Mouse (Mus musculus) neutrophil, adult 5-6 weeks (primary cell): ENCODE results near the gene Cyb5r4. TPM values are rescaled to one million over a fixed set of nuclear protein-coding genes. Genes with fewer than 3 reads are reported as not detected.
A peak's percentile ranks its signal among the peaks of the same experiment; 100 is the strongest.
"Not testable (repeated sequence)": the region's sequence is repeated elsewhere in the genome, so short reads cannot be mapped to it uniquely, and the experiment has no call there.

Experiments used
- ATAC-seq: fragments of 151-379, 151-347 bp; 2 replicates; pipeline ENCODE4 v1.8.0; 2017; ENCODE audit warnings: mild to moderate bottlenecking, moderate TSS enrichment; ENCODE audit not compliant: insufficient number of reproducible peaks, poor library complexity, low FRiP score, severe bottlenecking; ENCODE audit errors: extremely low read depth
- total RNA-seq: library from RNA; stranded (forward); fragments of 200-1000 nt; gene quantifications from 2 replicates; pipeline ENCODE4 v1.2.3, GENCODE M21; 2017

The Cyb5r4 gene
- 140 and 151 TPM in 2 replicates for total RNA-seq

DNA sequence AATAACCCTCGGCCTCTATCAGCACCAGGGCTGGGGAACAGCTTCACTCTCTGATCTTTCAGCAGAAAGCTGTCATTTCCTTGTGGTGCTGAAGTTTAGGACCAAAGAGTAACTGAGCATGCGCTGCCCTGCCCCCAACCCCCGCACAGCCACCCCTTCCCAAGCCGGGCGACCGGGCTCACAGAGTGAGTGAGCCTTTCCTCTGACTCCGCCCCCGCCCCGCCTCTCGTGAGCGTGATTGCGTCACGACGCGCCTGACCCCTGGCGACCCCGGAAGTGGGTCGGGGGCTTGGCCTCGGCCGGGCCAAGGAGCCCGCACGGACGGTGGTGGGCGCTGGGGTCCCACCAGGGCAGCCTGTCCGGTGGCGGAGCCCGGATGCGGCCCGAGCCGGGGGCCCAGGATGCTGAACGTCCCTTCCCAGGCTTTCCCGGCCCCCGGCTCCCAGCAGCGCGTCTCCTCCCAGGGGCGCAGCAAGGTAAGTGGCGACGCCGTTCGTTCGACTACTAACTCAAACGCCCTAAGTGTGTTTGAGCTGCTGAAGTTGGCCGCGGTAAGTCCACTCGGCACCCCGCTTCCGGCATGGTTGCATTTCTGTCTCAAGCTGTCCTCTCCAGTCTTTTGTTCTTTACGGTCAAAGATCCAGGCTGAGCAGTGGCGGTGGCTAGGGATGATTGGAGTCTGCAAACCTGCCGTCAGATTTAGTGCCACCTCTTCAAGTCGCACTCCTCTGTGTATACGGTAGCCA lies at the start of gene Cyb5r4:
Cyb5r4 (plus strand) TSS at position 237 of the 746 bp plus-strand sequence.
- ATAC-seq, result peak; percentile 93

DNA sequence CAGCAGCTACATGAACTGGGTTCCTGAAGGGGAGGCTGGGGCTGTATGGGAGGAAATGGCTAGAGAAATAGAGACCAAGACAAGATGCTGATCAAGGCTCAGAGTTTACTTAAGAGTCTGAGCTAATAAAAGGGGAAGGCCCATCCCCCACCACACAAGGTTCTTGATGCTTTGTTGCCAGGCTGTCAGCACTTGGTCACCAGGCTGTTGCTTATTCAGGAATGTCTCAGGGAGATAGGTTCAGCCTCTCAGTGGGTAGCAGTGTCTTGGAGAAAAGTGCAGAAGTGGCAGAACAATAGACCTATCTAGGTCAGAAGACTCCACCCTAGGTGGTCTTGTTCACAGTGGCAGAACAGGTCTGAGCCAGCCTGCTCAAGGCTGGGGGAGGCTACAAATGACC lies 49.3 kb upstream of the Cyb5r4 start:
- not testable (repeated sequence) for ATAC-seq

DNA sequence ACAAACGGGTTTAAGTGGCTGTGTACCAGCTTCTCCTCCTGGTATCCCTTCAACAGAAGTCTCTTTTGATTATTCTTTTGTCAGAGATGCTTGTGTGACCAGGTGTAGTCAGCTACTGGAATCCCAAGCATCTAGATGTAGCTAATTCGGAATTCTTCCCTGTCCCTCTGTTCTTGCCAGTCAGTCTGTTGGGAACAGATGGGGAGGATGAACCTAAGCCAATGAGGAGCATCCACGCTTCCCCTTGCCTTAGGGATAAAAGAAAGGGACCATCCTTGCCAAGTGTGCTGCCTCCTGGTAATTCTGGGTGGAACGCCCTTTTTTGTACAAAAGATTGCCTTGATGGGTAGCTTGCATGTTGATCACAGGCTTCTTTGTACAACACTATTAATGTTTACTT lies 48.3 kb upstream of the Cyb5r4 start:
- no peak for ATAC-seq

- ATAC-seq, result no peak
Measured at GRCm38 (mm10) chr9:86976896-86977295, 44.9 kb upstream of the Cyb5r4 start.

GRCm38 (mm10) chr9:86978257-86978907 lies 43.4 kb upstream of the Cyb5r4 start:
- ATAC-seq, result no peak

DNA sequence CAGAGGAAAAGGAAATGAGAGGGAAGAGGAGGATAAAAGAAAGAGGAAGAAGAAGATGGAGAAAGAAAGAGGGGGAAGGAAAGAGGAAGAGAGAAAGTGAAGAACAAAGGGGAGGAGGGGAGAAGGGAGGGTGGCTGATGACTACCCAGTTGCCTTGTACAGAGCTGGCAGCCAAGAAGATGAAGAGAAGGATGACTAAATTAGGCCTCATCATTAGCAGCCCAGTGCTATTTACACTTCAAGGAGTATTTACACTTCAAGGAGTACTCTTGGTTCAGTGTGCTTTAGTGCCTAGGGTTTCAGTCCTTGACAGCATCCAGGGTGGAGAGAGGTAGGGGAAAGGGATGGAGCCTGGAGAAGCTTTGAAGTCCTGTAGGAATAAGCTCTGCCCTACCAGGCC lies 41.8 kb upstream of the Cyb5r4 start:
- ATAC-seq, result no peak

DNA sequence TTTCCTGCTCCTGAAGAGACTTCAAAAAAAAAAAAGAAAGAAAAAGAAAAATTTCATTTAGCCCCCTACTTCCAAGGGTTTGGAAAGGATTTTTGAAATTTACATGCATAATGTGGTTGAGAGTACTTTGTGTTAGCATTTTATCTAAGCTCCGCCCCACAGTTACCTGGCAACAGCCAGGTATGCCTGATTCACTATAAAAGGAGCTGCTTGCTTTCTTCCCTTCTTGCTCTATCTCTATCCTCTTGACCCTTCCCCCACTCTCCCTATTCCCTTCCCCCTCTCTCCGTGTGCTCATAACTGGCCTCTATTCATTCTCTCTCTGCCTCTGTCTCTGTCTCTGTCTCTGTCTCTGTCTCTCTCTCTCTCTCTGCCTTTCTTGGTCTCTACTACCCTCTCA lies 40.9 kb upstream of the Cyb5r4 start:
- no peak for ATAC-seq

DNA sequence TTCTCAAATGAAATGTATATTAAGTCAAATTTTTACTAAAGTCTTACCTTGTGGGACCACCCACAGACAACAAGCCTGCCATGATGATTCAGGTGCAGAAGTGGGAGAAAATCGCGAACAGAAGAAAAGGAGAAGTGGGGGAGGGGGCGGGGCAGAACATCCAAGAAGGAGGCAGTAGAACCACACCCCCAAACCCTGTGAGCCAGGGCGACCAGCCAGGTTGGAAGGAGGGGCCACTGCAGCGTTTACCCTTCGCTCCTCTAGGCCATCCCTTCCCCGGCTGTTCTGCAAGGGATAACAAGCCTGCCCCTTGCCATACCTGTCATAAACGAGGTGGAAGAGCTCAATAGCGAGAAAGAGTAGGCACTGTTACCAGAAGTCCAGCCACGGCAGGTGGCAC lies 40.3 kb upstream of the Cyb5r4 start:
- no peak for ATAC-seq

- ATAC-seq, result no peak
Measured at GRCm38 (mm10) chr9:86984583-86984982, 37.2 kb upstream of the Cyb5r4 start.

GRCm38 (mm10) chr9:86985105-86985504 lies 36.7 kb upstream of the Cyb5r4 start:
- ATAC-seq, result no peak

DNA sequence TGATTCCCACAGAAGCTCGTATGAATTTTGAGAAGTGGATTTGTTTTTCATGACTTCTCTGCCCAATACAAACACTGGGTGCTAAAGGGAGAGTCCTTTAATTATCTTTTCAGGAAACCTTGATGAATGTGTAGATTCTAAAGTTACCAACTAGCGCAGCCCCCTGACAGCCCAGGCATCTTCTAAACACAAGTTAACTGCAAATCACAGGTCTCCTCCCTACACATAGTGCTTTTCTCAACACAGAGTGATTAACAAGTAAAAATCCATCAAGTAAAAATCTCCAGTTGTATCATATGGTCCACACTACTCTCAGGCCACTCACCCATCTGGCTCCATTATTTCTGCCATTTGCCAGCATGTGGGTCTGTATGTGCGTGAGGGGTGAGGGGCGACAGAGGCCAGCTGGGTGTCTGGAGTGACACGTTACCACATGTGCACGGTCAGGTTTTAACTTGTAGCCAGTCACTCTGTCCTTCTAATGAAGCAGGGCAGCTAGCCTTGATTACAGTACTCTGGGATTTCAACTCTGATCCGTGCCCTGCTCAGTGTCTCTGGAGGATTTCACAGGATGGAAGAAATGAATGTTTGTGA lies 35.0 kb upstream of the Cyb5r4 start:
- ATAC-seq, result no peak

DNA sequence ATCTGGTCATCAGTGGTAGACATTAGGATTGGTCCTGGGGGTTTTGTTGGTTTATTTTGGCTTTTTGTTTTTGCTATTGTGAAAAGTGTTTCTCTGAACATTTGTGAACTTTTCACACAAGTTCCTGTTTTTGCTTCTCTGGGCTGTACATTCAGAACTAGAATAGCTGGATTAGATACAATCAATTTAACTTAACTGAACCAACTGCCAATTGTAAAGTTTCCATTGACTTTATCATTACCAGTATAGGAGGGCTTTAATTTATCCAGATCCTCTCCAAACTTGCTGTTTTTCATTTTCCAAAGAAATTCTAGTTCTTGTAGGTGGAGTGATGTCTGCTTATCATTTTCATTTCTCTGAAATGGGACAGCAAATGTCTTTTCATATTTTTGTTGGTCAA lies 32.0 kb upstream of the Cyb5r4 start:
- no peak for ATAC-seq

DNA sequence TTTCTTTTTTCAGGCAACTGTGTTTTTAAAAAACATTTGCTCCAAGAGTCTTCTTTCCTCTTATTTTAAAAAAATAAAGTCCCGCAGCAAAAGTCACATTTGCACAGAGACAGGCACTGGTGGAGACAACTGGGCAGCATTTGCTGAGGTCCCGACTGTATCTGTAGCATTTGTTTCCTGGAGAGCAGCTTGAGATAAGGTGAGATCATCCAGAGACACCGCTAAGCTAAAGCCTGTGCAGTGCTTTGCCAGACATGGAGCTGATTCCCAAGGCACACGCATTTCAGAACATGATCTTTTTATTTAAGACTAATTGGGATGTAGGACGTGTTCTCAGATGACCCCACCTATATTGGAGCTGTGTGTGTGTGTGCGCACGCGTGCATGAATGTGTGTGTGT lies 30.1 kb upstream of the Cyb5r4 start:
- no peak for ATAC-seq

DNA sequence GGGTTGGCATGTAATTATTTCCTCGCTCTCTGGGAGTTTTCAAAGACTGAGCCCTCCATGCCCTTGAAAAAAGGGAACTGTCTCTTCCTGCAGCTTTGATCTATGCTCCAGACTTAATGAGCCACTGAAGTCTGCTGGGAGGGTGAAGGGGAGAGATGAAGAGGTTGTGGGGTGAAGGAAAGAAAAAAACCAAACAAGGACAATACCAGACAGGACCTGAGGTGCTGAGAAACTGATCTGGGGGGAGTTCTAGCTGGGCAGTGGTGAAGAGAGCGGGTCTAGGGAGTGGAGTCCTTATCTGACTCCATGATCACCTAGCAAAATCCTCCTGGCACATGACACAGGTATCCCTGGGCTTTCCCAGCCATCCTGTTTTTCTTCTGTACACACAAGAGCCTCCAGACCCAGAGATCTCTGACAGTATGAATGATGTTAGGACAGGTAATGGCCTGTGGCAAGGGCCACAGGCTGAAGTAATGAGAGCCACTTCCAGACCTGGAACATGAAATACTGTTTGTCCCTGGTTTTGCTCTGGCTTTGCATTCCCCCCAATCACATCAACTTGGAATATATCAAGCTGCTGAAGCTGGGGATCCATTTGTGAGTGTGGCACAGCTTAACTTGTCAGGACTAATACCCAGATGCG lies 24.6 kb upstream of the Cyb5r4 start:
- no peak for ATAC-seq

DNA sequence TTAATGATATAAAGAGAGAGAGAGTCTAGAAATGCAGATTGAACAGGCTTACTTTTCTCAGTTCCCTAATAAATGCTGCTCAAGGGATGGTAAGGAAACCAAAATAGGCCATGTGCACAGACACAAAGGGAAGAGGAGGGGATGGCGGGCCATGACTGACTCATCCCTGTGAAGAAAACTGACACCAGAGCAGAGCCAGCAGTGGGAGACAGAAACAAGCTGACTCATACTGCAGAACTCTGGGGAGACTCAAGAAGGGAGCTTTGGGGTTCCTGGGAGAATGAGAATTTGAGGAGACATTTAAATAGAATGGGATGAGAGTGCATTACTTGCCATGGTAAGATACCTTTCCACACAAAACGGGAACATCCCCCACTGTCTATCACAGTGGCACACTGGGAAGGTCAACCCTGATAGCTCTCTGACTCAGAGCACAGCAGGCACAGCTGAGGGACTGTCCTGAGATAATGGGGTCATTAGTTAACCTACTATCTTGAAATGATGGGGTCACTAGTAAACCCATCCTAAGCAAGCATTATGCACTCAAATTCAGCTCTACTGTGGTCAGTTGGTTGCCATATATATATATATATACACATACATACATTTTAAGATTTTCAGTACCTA lies 21.7 kb upstream of the Cyb5r4 start:
- ATAC-seq, result no peak

GRCm38 (mm10) chr9:87004701-87005434 lies 16.9 kb upstream of the Cyb5r4 start:
- ATAC-seq, result no peak

DNA sequence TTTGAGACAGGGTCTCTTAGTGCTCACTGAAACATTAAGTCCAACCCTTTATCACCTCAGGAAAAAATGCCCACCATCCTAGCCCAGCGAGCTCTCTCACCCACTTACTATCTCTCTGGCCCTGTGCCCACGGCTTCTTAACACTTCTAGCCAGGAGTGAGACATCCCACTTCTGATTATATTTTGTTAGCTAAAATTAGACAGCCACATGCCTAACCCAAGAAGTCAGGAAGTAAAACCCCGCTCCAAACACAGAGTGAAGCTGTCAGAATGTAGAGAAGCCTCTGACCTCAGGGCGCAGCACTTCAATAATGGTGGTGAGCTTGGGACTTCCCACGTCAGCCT lies 16.4 kb upstream of the Cyb5r4 start:
- no peak for ATAC-seq

DNA sequence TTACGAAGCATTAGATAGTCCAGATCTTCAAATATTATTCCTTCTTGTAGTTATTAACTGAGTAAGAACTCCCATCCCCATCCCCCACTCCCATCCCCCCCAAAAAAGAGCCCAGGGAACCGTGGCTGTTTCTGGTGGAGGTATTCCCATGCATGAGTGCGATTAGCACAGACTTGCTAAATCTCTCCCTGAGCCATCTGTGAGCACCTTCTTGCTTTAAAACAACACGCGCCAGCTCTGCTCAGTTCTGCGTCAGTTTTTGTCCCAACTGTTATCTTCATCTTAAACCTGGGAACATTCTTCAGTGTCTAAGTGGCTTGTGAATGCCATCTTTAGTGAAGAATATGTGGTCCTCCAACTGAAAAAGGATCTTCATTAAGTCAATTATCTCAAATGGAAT lies 13.3 kb upstream of the Cyb5r4 start:
- ATAC-seq, result no peak

DNA sequence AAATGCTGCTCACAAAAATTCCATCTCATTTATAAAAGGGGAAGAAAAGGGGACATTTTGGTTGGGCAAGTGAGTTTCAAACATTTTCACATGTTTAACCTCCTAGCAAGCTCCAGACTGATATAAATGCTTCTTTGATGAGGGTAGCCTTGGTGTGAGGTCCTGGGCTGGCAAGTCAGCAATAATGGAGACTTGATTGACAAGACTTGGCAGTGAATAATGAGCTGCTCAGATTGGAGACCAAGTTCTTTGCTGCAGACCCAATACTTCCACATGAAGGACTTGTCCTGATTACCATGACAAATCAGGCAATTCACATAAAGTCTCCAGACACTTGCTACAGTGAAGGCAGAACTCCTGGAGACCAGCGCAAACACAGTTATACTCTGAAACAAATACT lies 12.9 kb upstream of the Cyb5r4 start:
- ATAC-seq, result no peak
